Mouse (Mus musculus): Measurements from ENCODE around the gene Fam196b. TPM values are rescaled to one million over a fixed set of nuclear protein-coding genes. Genes with fewer than 3 reads are reported as not detected.

Gene Fam196b
- total RNA-seq, 2 experiments from 2014 or later: 0.31 to 1.2 TPM

- TF ChIP-seq CTCF (IDR thresholded peaks at IDR 0.05): no peak
- Histone ChIP-seq H3K27ac (no peak overlapping the region), H3K4me3 (no peak overlapping the region)
- DNase-seq: no peak
- intact Hi-C loops (cut with DNase I): no loop called here
Observed at GRCm38 (mm10) chr11:34344310-34344709, 29.7 kb downstream of the Fam196b start.

- TF ChIP-seq CTCF (IDR thresholded peaks at IDR 0.05): no peak
- Histone ChIP-seq H3K4me3 (no peak overlapping the region), H3K27ac (no peak overlapping the region)
- peak; percentile 25 for DNase-seq
- intact Hi-C loops (cut with DNase I): no loop called here
Observed at GRCm38 (mm10) chr11:34348287-34348918, 33.8 kb downstream of the Fam196b start.

DNA sequence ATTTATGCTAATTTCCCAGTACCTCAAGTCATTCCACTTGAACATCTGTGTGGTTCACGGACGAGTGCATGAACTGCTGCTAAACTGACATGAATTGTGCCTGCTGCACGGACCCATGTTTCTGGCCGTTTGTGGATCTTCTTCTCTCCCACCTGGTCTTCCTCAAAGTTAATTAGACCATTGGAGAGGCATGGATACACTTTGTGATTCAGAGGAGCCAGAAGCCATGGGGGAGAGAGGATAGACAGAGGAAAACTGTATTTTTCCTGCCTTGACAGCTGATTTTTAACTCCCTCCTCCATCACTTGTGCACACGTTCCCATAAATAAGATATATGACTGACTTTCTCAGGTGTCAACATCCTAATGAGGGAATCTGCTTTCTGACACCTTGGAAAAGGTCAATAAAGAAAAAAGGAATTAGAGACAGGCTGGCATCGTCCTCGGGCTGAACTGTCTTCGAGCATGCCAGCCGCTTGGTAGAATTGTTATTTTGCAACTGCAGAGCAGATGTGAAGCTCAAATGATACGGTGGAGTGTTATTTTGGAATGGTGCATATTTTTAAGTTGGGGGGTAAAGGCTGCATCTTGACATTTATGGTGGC lies 34.9 kb downstream of the Fam196b start:
- Histone ChIP-seq H3K27ac (no peak overlapping the region), H3K4me3 (no peak overlapping the region)
- no peak for TF ChIP-seq CTCF (IDR thresholded peaks at IDR 0.05)
- intact Hi-C loops (cut with DNase I): no loop called here
- no peak for DNase-seq

DNA sequence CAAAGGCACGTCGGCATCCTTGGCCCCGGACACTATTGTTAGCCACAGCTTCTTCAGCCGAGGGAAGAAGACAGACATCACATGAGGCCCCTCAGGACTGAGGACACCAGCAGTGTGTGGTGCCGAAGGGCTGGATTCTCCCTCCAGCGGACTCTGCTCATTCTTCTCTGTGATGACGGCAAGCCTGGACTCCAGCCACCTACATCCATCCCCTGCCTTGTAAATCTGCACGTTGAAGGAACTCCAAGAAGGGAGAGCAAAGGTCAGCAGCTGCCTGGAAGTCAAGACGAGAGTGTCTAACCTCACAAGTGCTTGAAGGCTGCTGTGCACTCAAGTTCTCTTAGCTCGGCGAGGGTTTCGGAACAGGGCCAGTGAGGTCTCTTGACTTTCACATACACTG lies 40.8 kb downstream of the Fam196b start:
- no peak for TF ChIP-seq CTCF (IDR thresholded peaks at IDR 0.05)
- Histone ChIP-seq H3K27ac (no peak overlapping the region), H3K4me3 (no peak overlapping the region)
- intact Hi-C loops (cut with DNase I): no loop called here
- no peak for DNase-seq

DNA sequence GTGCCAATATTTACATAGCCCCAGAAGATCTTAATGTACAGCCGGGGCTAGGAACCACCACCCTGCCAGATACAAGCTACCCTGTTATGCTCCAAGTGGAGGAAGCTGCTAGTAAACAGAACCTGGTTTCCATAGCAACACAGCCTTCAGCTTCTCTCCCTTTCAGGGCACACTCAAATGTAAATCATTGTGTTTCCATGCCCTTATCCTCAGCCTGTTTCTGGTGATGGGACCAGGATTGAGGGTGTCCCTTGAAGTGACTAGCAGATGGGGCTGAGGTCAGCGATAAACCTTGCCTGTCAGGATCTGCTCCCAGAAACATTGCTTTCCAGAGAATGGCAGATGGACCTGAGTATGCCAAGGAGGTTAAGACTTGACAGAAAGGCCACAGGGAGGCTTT lies 41.5 kb downstream of the Fam196b start:
- no peak for DNase-seq
- TF ChIP-seq CTCF (IDR thresholded peaks at IDR 0.05): no peak
- intact Hi-C loops (cut with DNase I): no loop called here
- no peak overlapping the region for H3K27ac ChIP-seq
- H3K4me3 ChIP-seq: no peak overlapping the region

DNA sequence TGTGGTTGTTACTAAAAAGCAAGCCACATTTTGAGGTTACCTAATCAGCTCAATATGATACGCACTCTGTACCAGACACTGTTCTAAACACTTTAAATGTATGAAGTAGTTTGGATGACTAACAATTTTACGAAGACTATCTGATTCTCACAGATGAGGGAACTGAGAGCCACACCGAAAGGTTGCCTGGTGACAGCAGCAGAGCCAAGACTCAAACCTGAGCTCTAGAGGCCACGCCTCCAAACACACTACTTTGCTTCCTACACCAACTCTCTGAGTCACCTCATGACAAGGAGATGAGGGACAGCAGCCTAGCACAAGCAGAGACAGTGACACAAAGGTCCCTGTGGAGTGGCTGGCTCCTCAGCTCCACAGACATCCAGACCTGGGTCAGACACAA lies 57.6 kb downstream of the Fam196b start:
- intact Hi-C loops (cut with DNase I): no loop called here
- no peak for TF ChIP-seq CTCF (IDR thresholded peaks at IDR 0.05)
- Histone ChIP-seq H3K27ac (no peak overlapping the region), H3K4me3 (no peak overlapping the region)
- DNase-seq: no peak

- Histone ChIP-seq H3K27ac (no peak overlapping the region), H3K4me3 (no peak overlapping the region)
- no peak for TF ChIP-seq CTCF (IDR thresholded peaks at IDR 0.05)
- DNase-seq: no peak
- intact Hi-C loops (cut with DNase I): no loop called here
Observed at GRCm38 (mm10) chr11:34375557-34375956, 60.9 kb downstream of the Fam196b start.

GRCm38 (mm10) chr11:34377649-34378048 lies 63.0 kb downstream of the Fam196b start:
- no peak overlapping the region for H3K4me3 ChIP-seq
- intact Hi-C loops (cut with DNase I): no loop called here
- no peak for TF ChIP-seq CTCF (IDR thresholded peaks at IDR 0.05)
- H3K27ac ChIP-seq: no peak overlapping the region
- no peak for DNase-seq

- no peak for TF ChIP-seq CTCF (IDR thresholded peaks at IDR 0.05)
- DNase-seq: no peak
- no peak overlapping the region for H3K4me3 ChIP-seq
- H3K27ac ChIP-seq: no peak overlapping the region
- intact Hi-C loops (cut with DNase I): no loop called here
Observed at GRCm38 (mm10) chr11:34383501-34383900, 68.9 kb downstream of the Fam196b start.

GRCm38 (mm10) chr11:34384178-34384577 lies 69.6 kb downstream of the Fam196b start:
- TF ChIP-seq CTCF (IDR thresholded peaks at IDR 0.05): no peak
- intact Hi-C loops (cut with DNase I): no loop called here
- no peak for DNase-seq
- H3K27ac ChIP-seq: no peak overlapping the region
- no peak overlapping the region for H3K4me3 ChIP-seq

GRCm38 (mm10) chr11:34385001-34385688 lies 70.5 kb downstream of the Fam196b start:
- DNase-seq: no peak
- intact Hi-C loops (cut with DNase I): no loop called here
- H3K4me3 ChIP-seq: no peak overlapping the region
- no peak for TF ChIP-seq CTCF (IDR thresholded peaks at IDR 0.05)
- H3K27ac ChIP-seq: no peak overlapping the region

DNA sequence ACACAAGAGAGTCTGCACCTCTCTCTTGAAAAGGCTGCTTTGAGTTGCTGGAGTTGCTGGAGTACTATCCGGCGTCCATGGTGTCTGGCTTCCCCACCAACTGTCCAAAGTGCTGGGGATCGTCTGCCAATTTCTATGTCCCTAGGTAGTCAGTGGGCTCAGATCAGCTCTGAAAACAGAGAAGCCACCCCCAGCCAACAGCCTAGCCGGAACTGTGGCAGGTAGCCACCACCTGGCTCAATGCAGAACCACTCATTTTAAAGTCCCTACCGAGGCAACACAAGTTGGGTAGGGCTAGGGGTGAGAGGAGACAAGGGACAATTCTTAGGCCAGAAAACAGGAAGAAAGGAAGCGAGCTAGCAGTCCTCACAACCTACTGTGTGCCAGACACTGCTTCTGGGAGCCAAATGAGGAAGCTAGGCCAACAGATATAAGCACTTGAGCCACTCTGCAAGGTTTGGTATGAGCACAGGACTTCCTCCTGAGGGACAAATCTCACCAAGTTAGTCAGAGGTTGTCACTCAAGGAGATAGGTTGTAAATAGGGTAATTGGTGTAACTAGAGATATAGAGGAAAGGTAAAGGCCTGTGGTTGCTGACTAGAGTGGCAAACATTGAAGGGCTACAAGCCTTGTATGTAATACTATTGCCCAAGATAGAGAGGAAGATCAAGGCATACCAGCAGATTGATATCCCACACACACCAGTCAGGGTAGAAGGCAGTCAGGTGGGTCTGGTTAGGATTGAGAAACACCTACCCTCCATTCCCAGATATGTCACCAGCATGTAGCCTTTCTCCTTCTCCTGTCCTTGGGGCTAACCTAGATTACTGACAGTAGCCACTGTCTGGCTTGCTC lies 74.9 kb downstream of the Fam196b start:
- intact Hi-C loops (cut with DNase I): no loop called here
- Histone ChIP-seq H3K27ac (no peak overlapping the region), H3K4me3 (no peak overlapping the region)
- no peak for TF ChIP-seq CTCF (IDR thresholded peaks at IDR 0.05)
- no peak for DNase-seq

DNA sequence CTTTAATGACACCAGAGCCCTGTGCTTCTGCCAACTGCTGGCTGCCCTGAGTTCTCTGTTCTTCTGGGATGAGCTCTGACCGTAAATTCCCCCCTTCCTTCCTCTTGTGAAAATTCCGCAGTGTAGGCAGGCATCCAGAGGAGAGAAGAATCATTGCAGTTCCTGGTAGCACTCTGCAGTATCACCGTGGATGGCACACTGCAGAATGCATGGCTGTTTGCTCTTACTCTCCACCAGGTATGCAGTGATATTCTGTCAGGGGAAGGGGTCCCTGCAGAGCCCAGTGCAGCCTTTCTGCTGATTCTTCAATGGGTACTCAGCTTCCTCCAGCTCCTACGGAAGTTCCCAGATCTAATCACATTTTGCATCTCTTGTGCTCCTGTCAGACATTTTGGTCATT lies 77.5 kb downstream of the Fam196b start:
- no peak overlapping the region for H3K4me3 ChIP-seq
- intact Hi-C loops (cut with DNase I): no loop called here
- no peak for TF ChIP-seq CTCF (IDR thresholded peaks at IDR 0.05)
- H3K27ac ChIP-seq: no peak overlapping the region
- no peak for DNase-seq
